Mouse (Mus musculus): Measurements from ENCODE around the gene Pip5k1b. TPM values are rescaled to one million over a fixed set of nuclear protein-coding genes. Genes with fewer than 3 reads are reported as not detected.

Gene Pip5k1b
- total RNA-seq, 2 experiments from 2014 or later, result 24.0 to 29.8 TPM

DNA sequence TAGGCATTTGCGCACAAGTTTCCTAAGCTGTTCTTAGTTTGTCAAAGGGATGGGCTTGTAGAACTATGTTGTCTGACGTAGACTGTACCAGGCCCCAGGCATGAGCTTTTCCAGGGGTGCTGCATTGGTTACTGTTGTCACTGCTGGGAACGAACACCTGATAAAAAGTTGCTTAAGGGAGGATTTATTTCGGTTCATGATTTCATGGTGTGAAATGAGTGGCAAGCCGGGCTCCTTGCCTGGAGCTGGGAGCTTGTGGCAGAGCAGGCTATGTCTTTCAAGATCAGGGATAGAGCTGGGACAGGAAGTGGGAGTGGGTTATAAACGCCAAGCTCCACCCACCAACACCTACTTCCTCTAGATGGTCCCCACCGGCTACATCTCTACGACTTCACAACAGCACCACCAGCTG, 233.8 kb downstream of the Pip5k1b start:
- DNase-seq (ENCODE audit: low spot score in 2 of 2), result no peak
- intact Hi-C loops (cut with DNase I), result no loop called here

DNA sequence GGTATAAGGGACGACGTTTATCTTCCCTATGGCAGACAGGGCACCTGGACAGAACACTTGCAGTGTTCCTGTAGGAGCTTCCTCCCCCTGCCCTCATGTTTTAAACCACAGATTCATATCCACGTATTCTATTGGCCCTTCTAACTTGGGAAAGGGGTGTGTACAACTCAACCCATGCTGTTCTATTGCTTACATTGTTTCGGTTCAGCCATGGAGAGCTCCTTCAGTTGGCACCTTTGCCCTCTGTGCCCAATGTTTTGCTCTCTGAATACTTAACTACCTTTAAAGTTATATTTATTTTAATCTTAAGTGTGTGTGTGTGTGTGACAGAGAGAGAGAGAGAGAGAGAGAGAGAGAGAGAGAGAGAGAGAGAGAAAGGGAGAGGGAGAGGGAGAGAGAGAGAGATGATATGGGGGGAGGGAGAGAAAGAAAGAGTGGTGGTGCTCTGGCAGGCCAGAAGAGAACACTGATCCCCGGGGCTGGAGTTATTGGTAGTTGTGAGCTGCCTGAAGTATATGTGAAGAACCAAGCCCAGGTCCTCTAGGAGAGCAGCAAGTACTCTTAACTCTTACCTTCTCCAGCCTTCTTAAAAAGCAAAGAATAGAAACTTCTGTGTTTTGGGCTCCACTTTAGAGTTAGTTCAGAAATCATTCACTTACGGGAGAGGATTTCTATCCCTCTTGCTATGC, 234.3 kb downstream of the Pip5k1b start:
- no peak for DNase-seq (ENCODE audit: low spot score in 2 of 2)
- intact Hi-C loops (cut with DNase I), result no loop called here

DNA sequence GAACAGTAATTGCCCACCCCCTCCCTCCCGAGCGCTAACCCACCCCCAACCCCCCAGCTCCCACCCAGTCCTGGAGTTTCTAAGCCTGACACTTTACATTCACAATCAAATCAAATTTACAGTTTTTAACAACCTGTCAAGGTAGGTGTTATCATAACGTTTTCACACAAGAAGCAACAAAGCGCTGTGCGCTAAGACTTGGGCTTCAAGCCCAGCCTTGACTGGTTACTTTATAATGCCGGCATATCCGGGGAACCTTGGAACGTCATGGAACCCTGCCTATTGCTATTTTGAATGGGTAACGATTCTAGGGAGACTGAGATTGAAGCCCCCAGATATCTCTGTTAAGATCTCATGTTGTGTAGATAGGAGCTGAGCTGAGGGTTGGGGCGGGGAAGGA, 237.5 kb downstream of the Pip5k1b start:
- intact Hi-C loops (cut with DNase I), result no loop called here
- no peak for DNase-seq (ENCODE audit: low spot score in 2 of 2)

DNA sequence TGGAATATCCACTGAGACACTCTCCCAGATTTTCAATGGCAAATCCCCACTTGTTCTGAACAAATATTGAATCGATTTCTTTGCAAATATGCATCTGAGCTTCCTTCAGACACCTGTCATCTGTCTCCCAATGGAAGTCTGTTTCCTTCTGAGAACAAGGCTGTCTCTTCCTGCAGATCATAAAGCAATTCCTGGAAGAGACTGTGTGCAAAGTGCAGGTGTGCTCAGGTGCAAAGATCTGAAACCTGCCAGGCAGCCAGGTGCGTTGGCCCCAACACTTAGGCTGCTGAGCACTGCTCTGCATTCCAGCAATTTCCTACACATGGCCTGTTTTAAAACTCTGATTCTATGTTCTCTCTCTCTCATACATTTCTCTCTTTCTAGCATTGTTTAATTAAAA, 237.9 kb downstream of the Pip5k1b start:
- no peak for DNase-seq (ENCODE audit: low spot score in 2 of 2)
- intact Hi-C loops (cut with DNase I), result no loop called here

DNA sequence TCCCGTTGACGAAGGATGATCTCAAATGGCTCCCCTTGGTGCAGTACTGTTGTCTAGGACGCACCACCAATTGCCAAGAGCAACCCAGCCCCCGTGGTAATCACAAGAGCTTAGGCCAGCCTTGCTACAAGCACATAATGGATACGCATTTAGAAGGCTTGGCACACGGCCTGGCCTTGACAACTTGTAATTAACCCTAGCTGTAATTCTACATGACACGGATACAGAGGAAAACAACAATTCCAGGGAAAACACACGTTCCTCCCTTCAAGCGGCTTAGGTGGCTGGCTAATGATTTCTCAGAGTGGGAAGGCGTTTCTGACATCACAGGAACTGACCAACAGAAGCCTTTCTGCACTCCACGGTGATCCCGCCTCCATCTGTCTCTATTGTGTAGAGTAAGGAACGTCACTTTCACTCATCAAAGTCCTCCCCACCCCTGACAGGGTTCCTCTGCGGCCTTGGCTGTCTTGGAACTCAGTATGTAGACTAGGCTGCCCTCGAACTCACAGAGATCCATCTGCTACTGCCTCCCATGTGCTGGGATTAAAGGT, 238.6 kb downstream of the Pip5k1b start:
- DNase-seq (ENCODE audit: low spot score in 2 of 2), result no peak
- intact Hi-C loops (cut with DNase I), result no loop called here

DNA sequence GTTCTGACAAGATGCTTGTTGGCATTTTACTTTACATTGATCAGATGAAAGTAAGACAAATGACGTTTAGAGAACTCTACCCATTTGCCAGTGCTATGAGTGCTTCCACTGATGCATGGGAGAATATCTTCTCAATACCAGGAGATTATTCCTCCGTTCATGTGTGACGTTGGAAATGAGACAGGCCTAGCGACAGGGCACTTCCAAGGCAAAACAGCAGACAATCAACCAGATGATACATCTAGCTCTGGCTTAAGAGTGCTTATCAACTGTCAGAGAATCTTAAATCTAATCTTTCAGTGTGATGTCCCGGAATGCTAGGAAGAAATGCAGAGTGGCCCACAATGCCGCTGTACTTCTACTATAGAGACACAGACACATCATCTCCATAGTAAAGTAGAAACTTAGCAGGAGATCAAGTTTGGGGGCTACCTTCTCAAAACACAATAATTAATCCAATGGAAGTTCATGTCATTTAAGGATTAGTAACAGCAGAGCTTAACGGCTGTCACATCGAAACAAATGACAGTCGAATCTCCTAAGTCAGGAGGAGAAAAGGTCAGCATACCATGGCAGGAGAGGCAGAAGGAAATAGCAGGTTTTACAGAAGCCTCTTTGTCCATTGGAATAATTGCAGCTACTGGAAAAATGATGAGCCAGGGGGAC, 239.5 kb downstream of the Pip5k1b start:
- no peak for DNase-seq (ENCODE audit: low spot score in 2 of 2)
- intact Hi-C loops (cut with DNase I), result no loop called here

DNA sequence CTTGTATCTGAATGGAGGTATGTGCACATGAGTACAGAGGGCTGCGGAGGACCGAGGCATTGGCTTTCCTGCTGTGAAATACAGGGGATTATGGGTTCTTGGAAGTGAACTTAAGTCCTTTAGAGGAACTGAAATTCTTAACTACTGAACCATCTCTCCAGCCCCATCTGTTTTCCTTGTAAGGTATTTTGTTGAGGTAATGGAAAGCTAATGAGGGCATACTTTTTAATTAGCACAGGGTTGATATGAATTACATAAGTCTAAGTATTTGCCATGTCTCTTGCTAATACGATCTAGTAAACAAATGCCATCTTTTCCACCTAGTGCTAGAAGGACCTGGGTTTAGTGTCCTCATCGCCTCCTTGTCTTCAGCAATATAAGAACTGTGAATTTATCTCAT, 240.4 kb downstream of the Pip5k1b start:
- intact Hi-C loops (cut with DNase I), result no loop called here
- no peak for DNase-seq (ENCODE audit: low spot score in 2 of 2)

DNA sequence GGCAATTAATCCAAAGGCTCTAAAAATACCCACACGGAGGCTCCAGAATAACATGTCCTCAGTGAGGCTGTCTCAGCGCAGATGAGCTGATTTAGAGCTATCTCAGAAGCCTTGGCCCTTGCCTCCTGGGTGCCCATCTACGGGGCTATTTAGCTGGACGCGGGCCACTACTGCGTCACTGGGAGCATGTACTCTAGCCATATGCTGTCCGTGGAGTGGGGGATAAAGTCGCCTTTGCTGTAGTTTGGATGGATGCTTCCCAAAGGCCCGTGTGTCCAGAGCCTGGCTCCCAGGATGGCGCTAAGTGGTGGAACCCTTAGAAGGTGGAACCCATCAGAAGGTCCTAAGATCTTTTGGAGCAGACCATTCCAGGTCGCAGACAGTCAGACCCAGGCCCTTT, 241.0 kb downstream of the Pip5k1b start:
- intact Hi-C loops (cut with DNase I), result no loop called here
- DNase-seq (ENCODE audit: low spot score in 2 of 2), result no peak

DNA sequence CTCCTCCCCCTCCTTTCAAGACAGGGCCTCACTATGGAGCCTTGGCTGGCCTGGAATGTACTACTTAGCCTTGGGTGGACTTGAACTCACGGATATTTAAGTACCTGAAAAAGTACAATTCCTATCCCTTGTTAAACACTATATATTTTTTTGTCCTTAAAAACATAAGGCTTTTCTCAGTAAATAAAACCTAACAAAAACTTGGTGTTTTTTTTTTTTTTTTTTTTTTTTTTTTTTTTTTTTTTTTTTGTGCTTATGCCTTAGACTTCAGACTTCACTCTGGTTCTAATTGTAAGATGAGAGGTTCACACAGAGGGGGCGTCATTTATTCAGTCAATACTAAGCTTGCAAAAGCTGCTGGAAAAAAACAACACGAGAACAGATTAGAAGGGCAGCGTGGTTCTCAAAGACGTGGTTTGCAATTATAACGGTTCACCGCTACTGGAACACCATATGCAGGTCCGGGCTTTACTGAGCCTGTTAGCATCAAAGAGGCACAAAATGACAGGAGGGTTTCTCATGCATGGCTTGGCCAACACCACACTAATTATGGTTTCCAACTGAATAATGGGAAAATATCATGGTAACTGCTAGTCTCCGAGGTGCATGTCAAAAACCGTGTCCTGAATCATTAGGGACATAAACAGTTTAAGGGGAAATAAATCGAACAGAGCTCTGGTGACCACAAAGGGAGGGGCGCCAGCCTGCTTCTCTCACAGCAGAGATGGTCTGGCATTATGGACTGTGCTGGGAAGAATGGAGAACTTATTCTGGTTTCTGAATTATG, 242.9 kb downstream of the Pip5k1b start:
- intact Hi-C loops (cut with DNase I), result no loop called here
- DNase-seq (ENCODE audit: low spot score in 2 of 2), result no peak

DNA sequence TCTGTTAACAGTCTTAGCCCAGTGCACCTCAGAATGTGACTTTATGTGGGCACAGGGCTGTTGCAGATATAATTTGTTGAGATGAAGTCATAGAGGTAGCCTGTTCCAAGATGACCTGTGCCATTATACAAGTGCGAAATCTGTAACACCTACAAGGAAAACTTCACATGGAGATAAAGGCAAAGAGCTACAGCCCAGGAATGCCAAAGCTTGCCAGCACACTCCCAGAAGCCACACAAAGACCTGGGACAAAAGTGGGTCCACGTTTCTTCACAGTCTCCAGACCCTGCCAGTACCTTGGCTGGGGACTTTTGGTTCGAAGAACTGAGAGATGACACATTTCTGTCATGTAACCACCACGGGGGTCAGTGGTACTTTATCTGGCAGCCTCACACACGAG, 243.6 kb downstream of the Pip5k1b start:
- no peak for DNase-seq (ENCODE audit: low spot score in 2 of 2)
- intact Hi-C loops (cut with DNase I), result no loop called here

DNA sequence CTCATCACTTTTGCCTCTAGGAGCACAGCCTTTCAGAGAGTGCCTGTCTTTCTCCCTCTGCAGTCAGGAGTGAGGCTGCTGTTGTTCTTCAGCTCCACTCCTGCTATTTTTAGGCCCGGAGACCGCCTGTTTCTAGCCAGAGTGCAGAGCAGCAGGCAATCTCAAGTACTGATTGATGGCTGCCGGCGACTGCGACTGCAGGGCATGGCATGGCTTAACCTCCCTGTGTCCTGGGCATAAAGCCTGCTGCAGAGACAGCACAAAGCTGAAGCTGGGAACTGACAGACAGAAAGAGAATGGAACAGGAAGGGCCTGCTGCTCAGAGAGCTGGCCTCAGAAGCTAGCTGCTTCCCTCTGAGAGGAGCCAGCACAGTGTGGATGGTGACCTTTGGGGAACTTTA, 247.4 kb downstream of the Pip5k1b start:
- peak; percentile 39 to 41 for DNase-seq (ENCODE audit: low spot score in 2 of 2)
- intact Hi-C loops (cut with DNase I), result loop anchor here (10.0 kb wide), 1 partner anchor 246 kb away; the partner anchor contains the start of gene Pip5k1b

DNA sequence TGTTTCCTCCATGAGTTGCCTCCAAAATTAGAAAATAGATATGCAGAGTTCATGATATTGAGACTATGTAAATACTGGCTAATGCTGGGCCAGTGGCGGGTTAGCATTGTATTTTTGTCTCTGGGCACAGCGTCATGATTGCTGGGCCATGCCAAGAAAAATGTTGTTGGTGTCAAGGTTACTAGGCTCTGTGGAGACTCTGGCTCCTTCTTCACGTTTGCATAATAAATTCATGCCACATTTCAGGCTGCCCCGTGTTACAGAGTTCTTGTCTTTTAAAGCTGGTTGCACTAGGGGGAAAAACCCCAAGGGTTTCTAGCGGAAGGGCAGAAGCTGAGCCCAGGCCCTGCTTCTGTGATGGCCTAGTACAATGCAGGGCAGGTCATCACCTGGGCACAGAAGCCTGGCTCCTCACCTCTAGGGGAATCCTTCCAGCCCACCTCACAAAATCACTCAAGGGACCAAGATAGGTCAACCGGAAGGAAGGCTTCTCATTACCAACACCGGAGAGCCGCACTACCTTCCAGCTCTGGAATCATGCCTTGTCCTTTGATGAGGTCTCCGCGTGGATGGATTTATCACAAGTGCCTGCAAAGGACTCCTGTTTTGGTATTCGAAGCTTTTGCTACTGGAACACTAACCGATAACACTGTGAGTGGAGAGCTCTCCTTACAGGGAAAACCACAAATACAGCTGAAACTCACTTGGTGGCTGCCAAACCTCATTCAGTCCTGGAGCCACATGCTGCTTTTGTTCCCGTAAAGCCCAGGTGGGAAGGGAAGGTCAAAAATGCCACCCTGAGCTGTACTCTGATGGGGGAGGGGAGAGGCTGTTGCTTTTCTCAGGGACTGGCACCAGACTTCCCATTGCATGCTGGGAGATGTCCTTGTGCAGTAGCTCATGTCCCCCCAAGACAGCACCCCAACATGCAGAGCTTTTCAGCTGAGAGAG, 248.1 kb downstream of the Pip5k1b start:
- DNase-seq (ENCODE audit: low spot score in 2 of 2), result no peak
- intact Hi-C loops (cut with DNase I), result loop anchor here (10.0 kb wide), 1 partner anchor 247 kb away; the partner anchor contains the start of gene Pip5k1b

DNA sequence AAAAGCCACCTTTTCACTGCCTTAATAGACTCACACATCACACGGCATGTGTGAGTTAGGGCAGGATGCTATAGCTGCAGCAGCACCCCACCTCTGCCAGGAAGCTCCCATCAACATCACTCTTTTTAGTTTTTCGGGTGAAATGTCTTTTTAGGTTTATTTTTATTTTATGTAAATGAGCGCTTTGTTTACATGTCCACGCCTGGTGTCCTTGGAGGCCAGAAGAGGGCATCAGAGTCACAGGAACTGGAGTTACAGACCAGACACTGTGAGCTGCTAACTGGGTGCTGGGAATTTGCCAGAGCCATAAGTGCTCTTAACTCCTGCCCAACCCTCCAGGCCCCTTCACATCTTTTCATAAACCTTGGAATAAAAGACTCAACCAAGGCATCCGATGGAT, 249.3 kb downstream of the Pip5k1b start:
- no peak for DNase-seq (ENCODE audit: low spot score in 2 of 2)
- intact Hi-C loops (cut with DNase I), result loop anchor here (10.0 kb wide), 1 partner anchor 248 kb away; the partner anchor contains the start of gene Pip5k1b

DNA sequence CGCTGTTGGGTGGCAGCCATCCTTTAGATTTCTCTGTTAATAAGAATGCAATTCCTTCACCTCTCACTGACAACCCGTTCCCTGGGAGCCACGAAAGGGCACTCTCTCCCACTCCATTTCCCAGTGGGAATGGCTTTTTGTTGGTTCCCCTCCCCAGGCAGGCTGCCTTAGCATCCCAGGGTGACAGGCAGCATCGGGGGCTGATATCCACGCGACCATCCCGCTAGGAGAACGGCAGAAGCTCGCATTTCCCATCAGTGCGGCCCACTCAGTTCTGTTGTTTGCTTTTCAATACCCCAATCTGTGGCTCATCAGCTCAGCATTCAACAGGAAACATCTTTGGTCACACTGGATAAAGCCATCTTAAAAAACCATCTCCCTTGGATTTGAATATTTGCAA, 253.5 kb downstream of the Pip5k1b start:
- intact Hi-C loops (cut with DNase I), result loop anchor here (5.0 to 10.0 kb wide), 4 partner anchors 175 to 570 kb away; partner anchors contain the start of genes Fam122a and Pip5k1b
- no peak for DNase-seq (ENCODE audit: low spot score in 2 of 2)

DNA sequence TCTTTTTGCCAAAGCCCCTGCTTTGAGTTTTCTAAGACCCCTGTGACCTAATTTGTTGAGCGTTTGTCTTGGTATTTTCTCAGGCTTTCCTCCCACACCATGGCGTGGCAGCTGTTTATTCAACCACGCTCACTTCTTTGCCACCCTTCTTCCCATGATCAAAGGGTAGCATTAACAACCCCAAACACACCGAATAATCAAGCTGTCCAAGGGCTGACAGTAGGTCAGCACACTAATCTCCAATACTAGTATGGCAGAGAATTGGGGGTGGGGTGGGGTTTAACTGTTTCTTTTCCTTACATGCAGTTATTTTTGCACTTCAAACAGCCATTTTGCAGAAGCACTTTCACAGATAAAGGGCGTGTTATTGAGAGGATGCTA, 253.9 kb downstream of the Pip5k1b start:
- no peak for DNase-seq (ENCODE audit: low spot score in 2 of 2)
- intact Hi-C loops (cut with DNase I), result loop anchor here (5.0 to 10.0 kb wide), 4 partner anchors 176 to 571 kb away; partner anchors contain the start of genes Fam122a and Pip5k1b

DNA sequence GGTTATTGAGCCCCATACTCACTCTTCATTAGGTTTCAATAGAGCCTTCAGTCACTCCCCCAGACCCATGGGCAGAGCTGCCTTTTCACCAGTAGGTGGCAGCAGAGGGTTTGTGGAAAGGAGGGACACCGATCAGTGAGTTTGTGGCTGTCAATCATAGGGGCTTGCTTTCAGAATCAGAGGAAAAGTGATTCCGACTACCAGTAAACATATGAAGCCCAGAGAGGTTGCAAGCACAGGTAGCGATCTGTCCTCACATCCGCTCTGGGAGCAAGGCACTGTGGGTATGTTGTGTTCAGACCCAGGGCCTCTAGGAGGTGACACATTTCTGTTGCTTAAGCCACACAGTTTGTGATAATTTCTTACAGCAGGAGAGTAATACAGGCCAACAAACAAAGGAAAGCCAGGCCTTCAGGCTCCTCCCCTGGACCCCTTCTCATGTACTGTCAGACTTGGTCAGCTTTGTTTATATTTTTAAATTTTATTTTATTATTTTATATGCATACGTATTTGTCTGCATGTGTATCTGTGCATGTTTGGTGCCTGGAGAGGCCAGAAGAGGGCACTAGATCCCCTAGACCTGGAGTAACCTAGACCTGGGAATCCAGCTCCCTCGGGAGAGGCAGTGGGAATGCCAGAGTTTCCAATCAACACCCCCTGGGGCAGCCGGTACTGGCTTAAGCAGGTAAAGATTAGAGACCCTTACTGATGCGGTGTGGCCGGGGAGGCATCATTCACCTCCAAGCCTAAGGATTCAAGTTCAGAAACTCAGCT, 254.5 kb downstream of the Pip5k1b start:
- peak in 1 of 2 experiments; percentile 44 for DNase-seq (ENCODE audit: low spot score in 2 of 2)
- intact Hi-C loops (cut with DNase I), result loop anchor here (5.0 to 10.0 kb wide), 4 partner anchors 176 to 571 kb away; partner anchors contain the start of genes Fam122a and Pip5k1b

DNA sequence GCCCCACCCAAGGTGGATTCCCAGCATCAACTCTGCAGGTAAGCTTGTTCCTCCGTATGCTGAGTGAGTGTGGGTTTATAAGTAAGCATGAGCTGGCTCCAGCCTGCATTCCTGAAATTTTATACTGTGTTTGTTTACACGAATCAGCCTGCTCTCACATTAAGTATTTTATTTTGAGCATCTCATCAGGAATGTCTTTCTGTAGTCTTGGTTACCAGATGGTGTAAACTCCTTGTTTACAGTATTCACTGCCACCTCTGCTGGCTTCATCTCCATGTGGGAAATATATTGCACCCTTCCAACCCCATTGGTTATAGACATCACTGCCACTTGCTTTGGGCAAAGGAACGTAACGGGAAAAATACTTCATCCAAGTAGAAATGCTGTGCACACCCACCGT, 262.1 kb downstream of the Pip5k1b start:
- no peak for DNase-seq (ENCODE audit: low spot score in 2 of 2)
- intact Hi-C loops (cut with DNase I), result no loop called here

DNA sequence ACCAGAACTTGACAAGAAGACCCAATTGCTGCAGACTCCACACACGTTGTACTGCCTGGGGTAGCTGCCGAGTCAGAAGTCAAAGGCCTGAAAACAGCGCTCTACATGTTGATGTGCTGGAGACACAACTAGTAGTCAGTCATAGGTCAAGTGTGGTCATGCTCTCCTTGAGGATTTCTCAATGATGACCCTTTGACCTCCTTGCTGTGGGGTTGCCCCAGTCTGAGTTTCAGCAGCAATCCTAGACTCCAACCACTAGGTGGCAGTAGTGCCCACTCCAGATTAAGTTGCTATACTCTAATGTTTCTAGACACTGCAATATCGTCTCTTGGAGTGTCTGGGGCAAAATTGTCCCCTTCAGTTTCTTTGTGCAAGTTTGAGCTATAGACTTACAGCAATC, 271.5 kb downstream of the Pip5k1b start:
- intact Hi-C loops (cut with DNase I), result loop anchor here (5.0 kb wide), 2 partner anchors 338 to 588 kb away; no protein-coding TSS in a partner anchor

More for the DNA sequence above, 271.5 kb downstream of the Pip5k1b start:
- DNase-seq (ENCODE audit: low spot score in 2 of 2), result no peak

Data from left cerebral cortex, postnatal 36 days (tissue).